Mouse (Mus musculus): ENCODE results near the gene Anp32a. TPM values are rescaled to one million over a fixed set of nuclear protein-coding genes. Genes with fewer than 3 reads are reported as not detected.

Gene Anp32a
- total and polyA plus RNA-seq, 2 experiments from 2014 or later, result 20.8 to 127 TPM

DNA sequence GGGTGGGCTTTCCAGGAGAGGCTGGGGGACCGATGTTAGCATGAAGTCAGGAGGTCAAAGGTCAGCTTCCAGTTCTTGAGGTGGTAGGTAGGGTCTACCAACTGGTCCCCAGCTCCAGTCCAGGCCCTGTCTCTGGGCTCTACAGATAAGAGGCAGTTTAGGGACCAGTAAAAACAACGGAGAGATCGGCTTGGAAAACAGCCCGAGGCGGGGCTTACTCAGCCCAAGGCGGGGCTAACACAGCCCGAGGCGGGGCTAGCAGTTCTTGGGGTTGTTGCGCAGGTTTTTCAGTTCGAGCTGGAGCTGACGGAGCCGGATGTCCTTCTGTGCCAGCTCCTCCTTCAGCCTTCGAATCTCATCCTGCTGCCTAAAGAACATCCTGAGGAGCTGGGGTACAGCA lies 79.9 kb downstream of the Anp32a start:
- Histone ChIP-seq H3K36me3 (replicated peaks; ENCODE audit: control insufficient read depth, insufficient read depth, low read length) (no peaks in the 10 kb centered on the region), H3K4me2 (ENCODE audit: low read depth, low read length) (peak overlapping the region; percentile 30; the same call in 1 of the 2 replicates), H3K4me3 (ENCODE audit: low read depth, low read length) (peak overlapping the region; percentile 23), H3K9me3 (replicated peaks; ENCODE audit: control insufficient read depth, low read length) (0 out of 2 replicates have a peak, but pooled peaks cover 4% of the 10 kb centered on the region), H3K27ac (ENCODE audit: low read depth) (peak overlapping the region; percentile 89), H3K9ac (replicated peaks; ENCODE audit: low read depth, low read length) (no peak overlapping the region), H3K27me3 (ENCODE audit: control insufficient read depth, insufficient read depth, low read length) (no peaks in the 10 kb centered on the region), H3K4me1 (ENCODE audit: control insufficient read depth, insufficient read depth) (peaks cover 21% of the 10 kb centered on the region)
- DNase-seq (ENCODE audit: low spot score), result peak; percentile 75
- TF ChIP-seq EP300 (IDR thresholded peaks at IDR 0.05; ENCODE audit: low read depth) (0 out of 2 replicates have a peak, but pooled peaks have one; percentile 55), CTCF (IDR thresholded peaks at IDR 0.05; ENCODE audit: low read depth) (no peak)
- 12% methylated on average over 13 of the region's 13 CpGs for WGBS
- peak; percentile 76 for ATAC-seq (ENCODE audit: insufficient read depth, low read depth)

DNA sequence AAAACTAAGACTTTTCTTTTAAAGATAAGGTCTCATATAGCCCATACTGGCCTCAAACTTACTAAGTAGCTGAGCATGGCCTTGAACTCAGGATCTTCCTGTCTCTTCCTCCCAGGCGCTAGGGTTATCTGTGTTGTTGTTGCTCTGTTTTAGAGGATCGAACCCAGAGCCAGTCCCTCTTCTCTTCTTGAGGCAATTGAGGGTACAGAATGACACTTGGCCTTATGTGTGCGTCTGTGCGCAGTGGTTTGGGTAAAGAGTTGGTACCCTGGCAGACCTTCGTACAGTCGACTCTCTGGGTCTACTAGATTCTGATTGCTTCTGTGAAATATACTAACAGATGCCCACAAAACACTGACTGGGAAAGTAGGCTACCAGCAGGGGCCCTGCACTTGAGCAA lies 80.8 kb downstream of the Anp32a start:
- H3K27me3 ChIP-seq (ENCODE audit: control insufficient read depth, insufficient read depth, low read length), result no peaks in the 10 kb centered on the region
- no peak overlapping the region for H3K9ac ChIP-seq (replicated peaks; ENCODE audit: low read depth, low read length)
- WGBS, result 93% methylated on average over 6 of the region's 6 CpGs
- peak; percentile 4 for DNase-seq (ENCODE audit: low spot score)
- H3K4me1 ChIP-seq (ENCODE audit: control insufficient read depth, insufficient read depth), result peaks cover 13% of the 10 kb centered on the region
- no peak overlapping the region for H3K4me2 ChIP-seq (ENCODE audit: low read depth, low read length)
- no peak for TF ChIP-seq EP300 (IDR thresholded peaks at IDR 0.05; ENCODE audit: low read depth)
- no peak for TF ChIP-seq CTCF (IDR thresholded peaks at IDR 0.05; ENCODE audit: low read depth)
- no peak overlapping the region for H3K4me3 ChIP-seq (ENCODE audit: low read depth, low read length)
- H3K27ac ChIP-seq (ENCODE audit: low read depth), result peak overlapping the region; percentile 89; the same call in 1 of the 2 replicates
- no peak for ATAC-seq (ENCODE audit: insufficient read depth, low read depth)
- 0 out of 2 replicates have a peak, but pooled peaks cover 3% of the 10 kb centered on the region for H3K36me3 ChIP-seq (replicated peaks; ENCODE audit: control insufficient read depth, insufficient read depth, low read length)
- H3K9me3 ChIP-seq (replicated peaks; ENCODE audit: control insufficient read depth, low read length), result 0 out of 2 replicates have a peak, but pooled peaks cover 4% of the 10 kb centered on the region

DNA sequence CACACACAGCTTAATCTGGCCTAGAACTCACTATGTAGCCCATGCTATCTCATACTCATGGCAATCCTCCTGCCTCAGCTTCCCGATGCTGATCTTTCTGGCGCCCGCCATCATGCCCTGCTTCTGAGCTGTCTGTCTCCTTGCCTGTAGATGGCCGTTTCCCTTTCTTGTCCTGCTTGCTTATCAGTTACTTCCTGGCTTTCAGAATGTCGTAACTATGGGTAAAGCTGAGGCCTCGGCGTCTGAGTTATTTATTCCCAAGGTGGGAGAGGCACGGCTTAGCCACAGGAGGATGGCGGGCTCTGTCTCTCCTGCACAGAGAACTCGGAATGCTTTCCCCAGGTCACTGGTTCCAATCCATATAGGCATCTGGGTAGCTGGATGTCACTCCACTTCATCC lies 81.8 kb downstream of the Anp32a start:
- ATAC-seq (ENCODE audit: insufficient read depth, low read depth), result no peak
- no peak overlapping the region for H3K9ac ChIP-seq (replicated peaks; ENCODE audit: low read depth, low read length)
- no peak overlapping the region for H3K4me2 ChIP-seq (ENCODE audit: low read depth, low read length)
- 54% methylated on average over 10 of the region's 10 CpGs for WGBS
- H3K27ac ChIP-seq (ENCODE audit: low read depth), result no peak overlapping the region
- 0 out of 2 replicates have a peak, but pooled peaks cover 4% of the 10 kb centered on the region for H3K9me3 ChIP-seq (replicated peaks; ENCODE audit: control insufficient read depth, low read length)
- no peak for TF ChIP-seq EP300 (IDR thresholded peaks at IDR 0.05; ENCODE audit: low read depth)
- H3K4me3 ChIP-seq (ENCODE audit: low read depth, low read length), result no peak overlapping the region
- DNase-seq (ENCODE audit: low spot score), result peak; percentile 5
- H3K27me3 ChIP-seq (ENCODE audit: control insufficient read depth, insufficient read depth, low read length), result no peaks in the 10 kb centered on the region
- H3K4me1 ChIP-seq (ENCODE audit: control insufficient read depth, insufficient read depth), result peaks cover 13% of the 10 kb centered on the region
- peaks cover 3% of the 10 kb centered on the region; the same call in 1 of the 2 replicates for H3K36me3 ChIP-seq (replicated peaks; ENCODE audit: control insufficient read depth, insufficient read depth, low read length)

DNA sequence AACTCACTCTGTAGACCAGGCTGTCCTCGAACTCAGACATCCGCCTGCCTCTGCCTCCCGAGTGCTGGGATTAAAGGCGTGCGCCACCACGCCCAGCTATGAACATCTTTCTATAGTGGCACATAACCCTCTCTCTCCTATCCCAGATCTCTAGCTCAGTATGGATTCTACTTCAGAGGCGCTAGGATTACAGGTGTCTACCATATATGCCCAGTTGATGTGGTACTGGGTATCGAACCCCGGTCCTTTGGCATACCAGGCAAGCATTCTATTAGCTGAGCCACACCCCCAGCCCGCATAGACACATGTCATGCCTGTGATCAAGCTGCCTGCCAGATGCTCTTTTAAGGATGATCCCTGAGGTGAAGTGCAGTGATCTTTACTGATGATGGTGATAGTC lies 82.8 kb downstream of the Anp32a start:
- Histone ChIP-seq H3K36me3 (replicated peaks; ENCODE audit: control insufficient read depth, insufficient read depth, low read length) (peaks cover 3% of the 10 kb centered on the region; the same call in 1 of the 2 replicates), H3K4me2 (ENCODE audit: low read depth, low read length) (no peak overlapping the region), H3K4me3 (ENCODE audit: low read depth, low read length) (no peak overlapping the region), H3K27ac (ENCODE audit: low read depth) (no peak overlapping the region), H3K27me3 (ENCODE audit: control insufficient read depth, insufficient read depth, low read length) (no peaks in the 10 kb centered on the region), H3K9ac (replicated peaks; ENCODE audit: low read depth, low read length) (no peak overlapping the region), H3K4me1 (ENCODE audit: control insufficient read depth, insufficient read depth) (peaks cover 13% of the 10 kb centered on the region), H3K9me3 (replicated peaks; ENCODE audit: control insufficient read depth, low read length) (no peaks in the 10 kb centered on the region)
- no peak for TF ChIP-seq CTCF (IDR thresholded peaks at IDR 0.05; ENCODE audit: low read depth)
- TF ChIP-seq EP300 (IDR thresholded peaks at IDR 0.05; ENCODE audit: low read depth), result no peak
- DNase-seq (ENCODE audit: low spot score), result no peak
- WGBS, result 94% methylated on average over 10 of the region's 10 CpGs
- ATAC-seq (ENCODE audit: insufficient read depth, low read depth), result no peak

DNA sequence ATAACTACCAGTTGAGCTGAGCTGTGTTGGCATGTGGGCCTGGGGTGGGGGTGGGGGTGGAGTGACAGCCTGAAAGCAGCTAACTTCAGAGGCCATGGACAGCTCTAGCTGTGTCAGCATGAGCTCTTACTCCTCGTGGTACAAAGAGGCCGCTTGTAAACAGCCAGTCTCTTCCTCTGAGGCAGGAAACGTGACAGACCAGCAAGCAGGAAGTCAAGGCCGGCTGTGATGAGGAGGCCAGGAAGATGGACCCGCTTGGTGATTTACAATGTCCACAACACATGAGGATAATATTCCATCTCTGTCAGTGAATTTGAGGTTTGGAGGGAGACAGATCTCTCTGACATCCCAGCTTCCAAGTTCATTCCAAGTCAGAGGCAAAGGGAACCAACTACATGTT lies 84.2 kb downstream of the Anp32a start:
- Histone ChIP-seq H3K4me3 (ENCODE audit: low read depth, low read length) (no peak overlapping the region), H3K9ac (replicated peaks; ENCODE audit: low read depth, low read length) (no peak overlapping the region), H3K9me3 (replicated peaks; ENCODE audit: control insufficient read depth, low read length) (no peaks in the 10 kb centered on the region), H3K4me1 (ENCODE audit: control insufficient read depth, insufficient read depth) (peaks cover 13% of the 10 kb centered on the region), H3K27ac (ENCODE audit: low read depth) (peak overlapping the region; percentile 56), H3K4me2 (ENCODE audit: low read depth, low read length) (no peak overlapping the region), H3K36me3 (replicated peaks; ENCODE audit: control insufficient read depth, insufficient read depth, low read length) (peaks cover 3% of the 10 kb centered on the region; the same call in 1 of the 2 replicates), H3K27me3 (ENCODE audit: control insufficient read depth, insufficient read depth, low read length) (no peaks in the 10 kb centered on the region)
- TF ChIP-seq EP300 (IDR thresholded peaks at IDR 0.05; ENCODE audit: low read depth) (0 out of 2 replicates have a peak, but pooled peaks have one; percentile 28), CTCF (IDR thresholded peaks at IDR 0.05; ENCODE audit: low read depth) (no peak)
- ATAC-seq (ENCODE audit: insufficient read depth, low read depth) (no peak), DNase-seq (ENCODE audit: low spot score) (no peak)
- WGBS, result 51% methylated on average over 5 of the region's 5 CpGs

DNA sequence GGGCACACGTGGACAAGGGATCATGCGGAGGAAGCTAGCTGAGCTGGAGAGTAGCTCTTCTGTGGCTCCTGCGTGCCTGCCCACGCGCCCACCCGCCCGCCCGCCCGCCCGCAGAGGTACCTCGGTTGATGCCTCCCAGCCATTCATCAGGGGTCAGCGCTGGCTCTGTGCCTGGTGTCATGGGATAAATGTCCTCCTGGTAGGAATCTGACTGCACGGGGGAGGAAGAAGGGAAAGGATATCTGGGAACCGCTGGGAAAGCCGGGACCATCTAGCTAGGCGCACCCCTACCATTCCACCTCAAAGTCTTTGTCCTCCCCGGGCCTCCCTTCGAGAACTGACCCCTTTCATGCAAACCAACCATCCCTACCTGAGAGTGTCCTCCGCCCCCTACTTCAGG lies 84.9 kb downstream of the Anp32a start:
- H3K9ac ChIP-seq (replicated peaks; ENCODE audit: low read depth, low read length), result no peak overlapping the region
- H3K36me3 ChIP-seq (replicated peaks; ENCODE audit: control insufficient read depth, insufficient read depth, low read length), result peaks cover 4% of the 10 kb centered on the region; the same call in 1 of the 2 replicates
- ATAC-seq (ENCODE audit: insufficient read depth, low read depth) (no peak), DNase-seq (ENCODE audit: low spot score) (no peak)
- no peak overlapping the region for H3K4me2 ChIP-seq (ENCODE audit: low read depth, low read length)
- H3K4me1 ChIP-seq (ENCODE audit: control insufficient read depth, insufficient read depth), result peaks cover 5% of the 10 kb centered on the region; the same call in 1 of the 2 replicates
- no peaks in the 10 kb centered on the region for H3K9me3 ChIP-seq (replicated peaks; ENCODE audit: control insufficient read depth, low read length)
- no peak overlapping the region for H3K4me3 ChIP-seq (ENCODE audit: low read depth, low read length)
- TF ChIP-seq EP300 (IDR thresholded peaks at IDR 0.05; ENCODE audit: low read depth), result no peak
- TF ChIP-seq CTCF (IDR thresholded peaks at IDR 0.05; ENCODE audit: low read depth), result no peak
- no peaks in the 10 kb centered on the region for H3K27me3 ChIP-seq (ENCODE audit: control insufficient read depth, insufficient read depth, low read length)
- peak overlapping the region; percentile 56; the same call in 1 of the 2 replicates for H3K27ac ChIP-seq (ENCODE audit: low read depth)
- 64% methylated on average over 19 of the region's 19 CpGs for WGBS

All from heart, postnatal 0 days (tissue).